Mouse (Mus musculus): ENCODE data around the gene Atp2b4. TPM values are rescaled to one million over a fixed set of nuclear protein-coding genes. Genes with fewer than 3 reads are reported as not detected.

The Atp2b4 gene
- total and polyA plus RNA-seq, 3 experiments: 6.6 to 22.3 (median 21.3) TPM

DNA sequence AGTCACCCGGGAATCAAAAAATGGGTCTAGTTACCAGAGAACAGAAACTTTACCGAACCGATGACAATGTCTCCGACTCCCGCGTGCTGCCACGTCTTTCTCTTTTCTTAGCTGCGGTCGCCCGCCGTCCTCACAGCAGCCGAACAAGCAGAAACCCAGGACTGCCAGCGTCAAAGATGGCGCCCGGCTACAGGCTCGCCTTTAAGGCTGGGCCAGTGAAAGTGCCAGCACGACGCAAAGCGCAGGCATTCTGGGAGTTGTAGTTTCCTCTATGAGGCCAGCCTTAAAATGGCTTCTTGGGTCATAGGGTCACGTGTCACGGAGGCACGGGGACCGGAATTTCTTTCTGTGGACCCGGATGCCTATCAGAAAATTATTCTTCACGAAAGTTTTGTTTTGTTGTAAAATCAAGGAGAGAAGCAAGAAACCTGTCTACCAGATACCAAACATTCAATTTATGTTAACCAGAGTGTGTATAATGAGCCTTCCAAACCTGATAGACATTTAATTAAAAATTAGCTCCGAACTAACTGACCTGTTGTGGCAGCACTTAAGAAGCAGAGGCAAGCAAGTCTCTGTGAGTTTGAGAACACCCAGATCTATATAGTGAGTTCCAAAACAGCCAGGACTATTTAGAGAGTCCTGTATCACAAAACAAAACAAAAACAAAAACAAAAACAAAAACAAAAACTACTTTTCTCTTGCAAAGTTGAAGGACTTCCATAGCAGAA lies 139.5 kb downstream of the Atp2b4 start, which contains the start of gene Gm38394:
Gene Gm38394, minus strand, starts transcription at position 116 of the 731 bp plus-strand sequence.
- intact Hi-C loops (cut with DNase I): no loop called here
- Histone ChIP-seq H3K4me1 (ENCODE audit: control insufficient read depth, insufficient read depth, low read length) (peaks cover 16% of the 10 kb centered on the region), H3K36me3 (ENCODE audit: control insufficient read depth, insufficient read depth, low read length) (peaks cover 40% of the 10 kb centered on the region), H3K4me3 (peak within 1 kb of the TSS; percentile 86), H3K27ac (peak within 1 kb of the TSS; percentile 85), H3K9ac (ENCODE audit: low read depth, low read length) (peak within 1 kb of the TSS; percentile 91), H3K27me3 (ENCODE audit: control insufficient read depth, insufficient read depth, low read length) (no peaks in the 10 kb centered on the region), H3K79me2 (replicated peaks; ENCODE audit: control insufficient read depth, insufficient read depth, low read length) (peaks cover 10% of the 10 kb centered on the region)
- TF ChIP-seq POLR2A (IDR thresholded peaks at IDR 0.05; ENCODE audit: insufficient read depth, low read depth, low read length) (peak; percentile 90), CTCF (IDR thresholded peaks at IDR 0.05) (no peak), EP300 (IDR thresholded peaks at IDR 0.05; ENCODE audit: insufficient read depth, low read depth, low read length) (peak; percentile 81)
- DNase-seq: peak; percentile 91 to 94
- WGBS: 2% methylated on average over 26 of the region's 26 CpGs

DNA sequence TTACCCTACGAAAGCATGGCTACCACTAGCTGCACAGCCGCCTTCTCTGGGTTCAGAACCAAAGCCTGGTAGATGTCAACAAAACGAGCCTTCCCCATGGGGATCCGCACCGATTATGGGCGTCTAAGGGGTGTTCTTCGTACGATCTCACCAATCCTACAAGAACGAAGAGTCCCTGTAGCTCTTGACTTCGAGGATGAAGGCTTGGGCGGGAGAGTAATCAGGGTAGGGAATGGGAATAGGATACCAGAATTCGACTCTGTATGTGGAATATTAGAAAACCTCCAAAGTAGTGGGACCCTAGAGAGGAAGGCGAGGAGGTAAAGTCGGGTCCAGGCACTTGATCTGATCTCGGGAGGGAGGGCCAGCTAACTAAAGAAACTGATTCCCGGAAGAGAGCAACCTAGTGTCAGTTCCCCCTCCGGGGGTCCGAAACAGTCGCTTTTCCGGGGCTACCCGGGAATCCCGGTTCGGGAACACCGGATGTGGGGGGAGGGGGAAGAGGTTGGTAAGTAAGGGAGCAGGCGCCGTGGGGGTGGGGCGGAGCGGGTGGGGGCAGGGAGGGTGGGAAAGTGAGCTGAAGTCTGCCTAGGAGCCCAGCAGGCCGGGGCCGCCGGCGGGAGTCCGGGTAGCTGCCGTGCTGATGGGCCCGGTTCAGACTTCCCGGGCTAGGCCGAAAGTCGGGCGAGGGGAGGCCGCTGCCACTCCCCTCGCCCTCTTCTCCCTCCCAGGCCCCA lies 140.2 kb downstream of the Atp2b4 start, which contains the start of gene Zbed6:
Gene Zbed6, minus strand, starts transcription at position 420 of the 737 bp plus-strand sequence.
- no peak for TF ChIP-seq EP300 (IDR thresholded peaks at IDR 0.05; ENCODE audit: insufficient read depth, low read depth, low read length)
- TF ChIP-seq CTCF (IDR thresholded peaks at IDR 0.05): no peak
- TF ChIP-seq POLR2A (IDR thresholded peaks at IDR 0.05; ENCODE audit: insufficient read depth, low read depth, low read length): no peak
- H3K4me1 ChIP-seq (ENCODE audit: control insufficient read depth, insufficient read depth, low read length): peaks cover 16% of the 10 kb centered on the region
- peaks cover 10% of the 10 kb centered on the region for H3K79me2 ChIP-seq (replicated peaks; ENCODE audit: control insufficient read depth, insufficient read depth, low read length)
- H3K4me3 ChIP-seq: peak within 1 kb of the TSS; percentile 86
- H3K9ac ChIP-seq (ENCODE audit: low read depth, low read length): peak within 1 kb of the TSS; percentile 91
- intact Hi-C loops (cut with DNase I): no loop called here
- peaks cover 44% of the 10 kb centered on the region for H3K36me3 ChIP-seq (ENCODE audit: control insufficient read depth, insufficient read depth, low read length)
- H3K27me3 ChIP-seq (ENCODE audit: control insufficient read depth, insufficient read depth, low read length): no peaks in the 10 kb centered on the region
- H3K27ac ChIP-seq: peak within 1 kb of the TSS; percentile 85
- 1% methylated on average over 41 of the region's 41 CpGs for WGBS
- DNase-seq: peak in 1 of 2 experiments; percentile 31

DNA sequence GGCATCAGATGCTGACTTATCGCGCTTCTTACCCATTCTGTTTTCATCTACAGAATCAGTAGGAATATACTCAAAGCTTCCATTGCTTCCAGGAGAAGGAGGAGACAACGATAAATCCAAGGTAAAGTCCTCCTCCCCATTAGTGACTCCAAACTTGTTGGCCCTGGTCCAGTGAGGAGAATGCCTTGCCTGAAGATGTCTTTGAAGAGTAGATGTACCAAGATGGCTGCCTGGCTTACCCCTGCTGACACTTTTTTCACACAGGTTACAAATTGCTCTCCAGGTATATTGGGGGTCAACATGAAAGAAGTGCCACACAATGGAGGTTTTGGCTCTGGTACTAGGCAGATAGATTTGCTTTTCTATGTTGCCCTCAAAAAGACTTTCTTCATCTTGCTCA lies 142.0 kb downstream of the Atp2b4 start:
- H3K79me2 ChIP-seq (replicated peaks; ENCODE audit: control insufficient read depth, insufficient read depth, low read length): peaks cover 12% of the 10 kb centered on the region
- TF ChIP-seq POLR2A (IDR thresholded peaks at IDR 0.05; ENCODE audit: insufficient read depth, low read depth, low read length) (no peak), EP300 (IDR thresholded peaks at IDR 0.05; ENCODE audit: insufficient read depth, low read depth, low read length) (no peak), CTCF (IDR thresholded peaks at IDR 0.05) (no peak)
- DNase-seq: no peak
- H3K27ac ChIP-seq: no peak overlapping the region
- no peaks in the 10 kb centered on the region for H3K27me3 ChIP-seq (ENCODE audit: control insufficient read depth, insufficient read depth, low read length)
- WGBS: 62% methylated on average over 3 of the region's 3 CpGs
- no peak overlapping the region for H3K9ac ChIP-seq (ENCODE audit: low read depth, low read length)
- no peak overlapping the region for H3K4me3 ChIP-seq
- H3K36me3 ChIP-seq (ENCODE audit: control insufficient read depth, insufficient read depth, low read length): peaks cover 48% of the 10 kb centered on the region
- intact Hi-C loops (cut with DNase I): no loop called here
- peaks cover 19% of the 10 kb centered on the region for H3K4me1 ChIP-seq (ENCODE audit: control insufficient read depth, insufficient read depth, low read length)

DNA sequence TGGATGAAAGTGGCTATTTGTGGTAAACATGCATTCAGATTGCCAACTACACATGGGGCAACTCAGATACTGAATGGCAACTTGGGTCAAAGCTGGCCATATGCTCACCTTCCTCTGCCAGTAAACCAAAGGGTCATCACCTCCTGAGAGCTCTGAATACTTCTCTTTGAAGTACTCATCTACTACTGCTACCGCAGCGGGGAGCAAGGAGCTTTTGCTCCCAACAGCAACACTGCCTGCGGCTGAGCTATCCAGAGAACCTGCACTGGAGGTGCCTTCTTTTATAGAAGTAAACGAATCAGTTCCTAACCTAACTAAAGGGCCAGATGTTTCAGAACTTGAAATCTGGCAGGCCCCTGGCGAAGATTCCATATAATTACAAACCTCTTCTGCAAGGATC lies 144.0 kb downstream of the Atp2b4 start:
- peaks cover 58% of the 10 kb centered on the region for H3K36me3 ChIP-seq (ENCODE audit: control insufficient read depth, insufficient read depth, low read length)
- no peak overlapping the region for H3K27ac ChIP-seq
- H3K27me3 ChIP-seq (ENCODE audit: control insufficient read depth, insufficient read depth, low read length): no peaks in the 10 kb centered on the region
- H3K4me1 ChIP-seq (ENCODE audit: control insufficient read depth, insufficient read depth, low read length): peaks cover 19% of the 10 kb centered on the region
- peaks cover 15% of the 10 kb centered on the region for H3K79me2 ChIP-seq (replicated peaks; ENCODE audit: control insufficient read depth, insufficient read depth, low read length)
- DNase-seq: no peak
- intact Hi-C loops (cut with DNase I): no loop called here
- TF ChIP-seq CTCF (IDR thresholded peaks at IDR 0.05) (no peak), EP300 (IDR thresholded peaks at IDR 0.05; ENCODE audit: insufficient read depth, low read depth, low read length) (no peak), POLR2A (IDR thresholded peaks at IDR 0.05; ENCODE audit: insufficient read depth, low read depth, low read length) (no peak)
- H3K4me3 ChIP-seq: no peak overlapping the region
- H3K9ac ChIP-seq (ENCODE audit: low read depth, low read length): no peak overlapping the region
- 55% methylated on average over 5 of the region's 5 CpGs for WGBS

DNA sequence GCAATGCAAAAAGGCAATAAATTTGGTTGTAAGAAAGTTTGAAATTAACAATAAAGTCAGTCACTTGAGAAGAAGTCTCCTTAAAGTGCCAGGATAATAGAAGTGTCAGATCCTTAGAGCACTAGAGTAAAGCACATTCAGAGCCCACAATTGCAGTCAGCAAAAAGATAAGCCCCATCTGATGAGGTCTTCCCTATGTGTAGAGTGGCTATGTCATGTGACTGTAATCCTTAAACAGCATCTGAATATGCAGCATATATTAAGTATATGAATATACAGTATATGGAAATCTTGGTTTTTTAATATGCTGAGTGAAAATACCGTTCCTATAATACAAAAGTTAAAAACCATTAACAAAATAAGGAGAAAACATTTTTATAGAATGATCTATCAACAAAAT lies 147.8 kb downstream of the Atp2b4 start:
- H3K27me3 ChIP-seq (ENCODE audit: control insufficient read depth, insufficient read depth, low read length): no peaks in the 10 kb centered on the region
- TF ChIP-seq POLR2A (IDR thresholded peaks at IDR 0.05; ENCODE audit: insufficient read depth, low read depth, low read length): no peak
- TF ChIP-seq CTCF (IDR thresholded peaks at IDR 0.05): no peak
- no peak for TF ChIP-seq EP300 (IDR thresholded peaks at IDR 0.05; ENCODE audit: insufficient read depth, low read depth, low read length)
- H3K79me2 ChIP-seq (replicated peaks; ENCODE audit: control insufficient read depth, insufficient read depth, low read length): peaks cover 11% of the 10 kb centered on the region
- peaks cover 47% of the 10 kb centered on the region for H3K36me3 ChIP-seq (ENCODE audit: control insufficient read depth, insufficient read depth, low read length)
- WGBS: 89% methylated on average over 1 of the region's 1 CpGs
- intact Hi-C loops (cut with DNase I): no loop called here
- no peak overlapping the region for H3K4me3 ChIP-seq
- no peak overlapping the region for H3K9ac ChIP-seq (ENCODE audit: low read depth, low read length)
- no peak for DNase-seq
- peaks cover 10% of the 10 kb centered on the region for H3K4me1 ChIP-seq (ENCODE audit: control insufficient read depth, insufficient read depth, low read length)
- H3K27ac ChIP-seq: no peak overlapping the region
